Mouse (Mus musculus): ENCODE data around the gene Rgl1.

Rgl1 gene

GRCm38 (mm10) chr1:152497581-152497980 lies 268.6 kb downstream of the Rgl1 start:
- peak; percentile 45 to 71 for DNase-seq

GRCm38 (mm10) chr1:152496831-152497230 lies 269.3 kb downstream of the Rgl1 start:
- no peak for DNase-seq

- DNase-seq: no peak
Observed at GRCm38 (mm10) chr1:152492258-152492657, 273.9 kb downstream of the Rgl1 start.

- no peak for DNase-seq
Observed at GRCm38 (mm10) chr1:152490842-152491241, 275.3 kb downstream of the Rgl1 start.

- DNase-seq: no peak
Observed at GRCm38 (mm10) chr1:152476126-152476525, 290.0 kb downstream of the Rgl1 start.

GRCm38 (mm10) chr1:152468443-152468842 lies 297.7 kb downstream of the Rgl1 start:
- no peak for DNase-seq
